ENCODE assay signal across 16 mouse cellular contexts in the genomic region with DNA sequence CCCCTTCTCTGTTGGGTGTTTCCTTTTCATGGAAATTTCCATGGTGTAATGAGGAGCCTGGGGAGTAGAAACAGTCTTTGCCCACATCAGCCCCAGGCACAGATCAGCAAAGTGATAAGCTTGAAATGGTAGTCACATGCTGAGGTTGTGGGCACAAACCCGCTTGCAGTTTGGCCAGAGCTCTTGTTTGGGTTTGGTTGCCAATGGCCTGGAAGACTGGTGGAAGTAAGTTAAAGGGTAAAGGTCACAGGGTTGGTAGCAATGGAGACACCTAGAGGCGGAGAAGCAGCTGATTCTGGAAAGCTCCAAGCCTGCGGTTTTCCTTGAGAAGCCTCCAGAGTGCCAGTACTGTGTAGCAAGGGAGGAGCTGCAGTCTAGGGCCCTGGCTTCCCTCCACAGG. TPM values are rescaled to one million over a fixed set of nuclear protein-coding genes. Genes with fewer than 3 reads are reported as not detected.
A peak's percentile ranks its signal among the peaks of the same experiment; 100 is the strongest.
DNase-seq lines count a peak whose midpoint lies in the region; ATAC-seq lines count a peak whose summit lies in the region.
"Had no signal": no experiment of that assay in that cellular context is flagged by ENCODE, and none has a peak within 500 bp of the region (broad histone marks: within the 10 kb centered on the region; RNA-seq: fewer than 3 reads in every experiment).

No protein-coding gene starts in this region.

- H3K4me1 ChIP-seq in kidney, embryonic 15.5 days, result peaks cover 23% of the 10 kb centered on the region
- H3K4me1 ChIP-seq in brown adipose tissue, adult 24 weeks (ENCODE audit: control insufficient read depth, insufficient read depth, insufficient read length, low read length), result peaks cover 26% of the 10 kb centered on the region
- H3K4me1 ChIP-seq in heart, embryonic 11.5 days (ENCODE audit: control insufficient read depth, insufficient read depth, low read length), result peaks cover 9% of the 10 kb centered on the region; the same call in 1 of the 2 replicates

- no peak overlapping the region for H3K27ac ChIP-seq in kidney, embryonic 15.5 days
- peak overlapping the region; percentile 49; the same call in 1 of the 2 replicates for H3K27ac ChIP-seq in brown adipose tissue, adult 24 weeks (replicated peaks; ENCODE audit: low read depth, low read length)
- no peak overlapping the region for H3K27ac ChIP-seq in heart, embryonic 11.5 days (ENCODE audit: low read depth, low read length)
- H3K27ac ChIP-seq: forebrain, embryonic 12.5 days; hindbrain, embryonic 13.5 days; neural tube, embryonic 12.5 days had no signal

- no peaks in the 10 kb centered on the region for H3K27me3 ChIP-seq in kidney, embryonic 15.5 days
- no peaks in the 10 kb centered on the region for H3K27me3 ChIP-seq in heart, embryonic 11.5 days (ENCODE audit: control insufficient read depth, insufficient read depth, low read length)
- H3K27me3 ChIP-seq: forebrain, embryonic 12.5 days; hindbrain, embryonic 13.5 days; neural tube, embryonic 12.5 days had no signal

- no peak overlapping the region for H3K9ac ChIP-seq in kidney, embryonic 15.5 days
- no peak overlapping the region for H3K9ac ChIP-seq in heart, embryonic 11.5 days (ENCODE audit: low read depth, low read length)
- H3K9ac ChIP-seq: forebrain, embryonic 12.5 days; hindbrain, embryonic 13.5 days; neural tube, embryonic 12.5 days had no signal

- no peak overlapping the region for H3K4me3 ChIP-seq in kidney, embryonic 15.5 days (replicated peaks)
- H3K4me3 ChIP-seq in brown adipose tissue, adult 24 weeks (ENCODE audit: insufficient read depth, low read depth, low read length), result no peak overlapping the region
- no peak overlapping the region for H3K4me3 ChIP-seq in heart, embryonic 11.5 days (ENCODE audit: low read depth, low read length)
- H3K4me3 ChIP-seq: forebrain, embryonic 12.5 days; hindbrain, embryonic 13.5 days; neural tube, embryonic 12.5 days had no signal

- H3K4me2 ChIP-seq in kidney, embryonic 15.5 days, result no peak overlapping the region
- H3K4me2 ChIP-seq in heart, embryonic 11.5 days, result no peak overlapping the region
- H3K4me2 ChIP-seq: forebrain, embryonic 12.5 days; hindbrain, embryonic 13.5 days; neural tube, embryonic 12.5 days had no signal

- 76% methylated on average over 3 of the region's 3 CpGs for WGBS in kidney, embryonic 15.5 days
- WGBS in heart, embryonic 11.5 days (ENCODE audit: insufficient replicate concordance), result 78% methylated on average over 3 of the region's 3 CpGs

- peaks cover 8% of the 10 kb centered on the region; the same call in 1 of the 2 replicates for H3K36me3 ChIP-seq in kidney, embryonic 15.5 days
- no peaks in the 10 kb centered on the region for H3K36me3 ChIP-seq in heart, embryonic 11.5 days (ENCODE audit: control insufficient read depth, insufficient read depth, low read length)

- DNase-seq in kidney, adult 11 months, result peak; percentile 81
- DNase-seq in ovary, adult 18-20 months (ENCODE audit: low spot score), result peak; percentile 34
- no peak for DNase-seq in ovary, postnatal 36 days (ENCODE audit: low spot score)
- no peak for DNase-seq in urinary bladder, adult 2 months (ENCODE audit: low spot score)
- DNase-seq: cerebellum, adult 9-11 months; liver; lung, postnatal 4 days; thymus, postnatal 25 days had no signal

- no peak for ATAC-seq in kidney, embryonic 15.5 days (replicated peaks; ENCODE audit: low FRiP score)
- ATAC-seq in heart, embryonic 11.5 days (replicated peaks; ENCODE audit: insufficient number of reproducible peaks, low FRiP score, low TSS enrichment), result no peak
- ATAC-seq: midbrain, embryonic 16.5 days had no signal

- no peaks in the 10 kb centered on the region for H3K9me3 ChIP-seq in kidney, embryonic 15.5 days (replicated peaks)
- H3K9me3 ChIP-seq in heart, embryonic 11.5 days (replicated peaks; ENCODE audit: control insufficient read depth, low read length), result no peaks in the 10 kb centered on the region
- H3K9me3 ChIP-seq: forebrain, embryonic 12.5 days; hindbrain, embryonic 13.5 days; neural tube, embryonic 12.5 days had no signal

RNA-seq across cellular contexts. Expression of a gene that starts 47.5 kb away (rescaled TPM):
- 9.5 and 10.5 TPM in 2 replicates for polyA plus RNA-seq in kidney, embryonic 15.5 days (2015; fragmentation: Nextera tagmentation; extraction: Ambion mirVana)
- 9.0 and 12.6 TPM in 2 replicates for polyA plus RNA-seq in brown adipose tissue, adult 24 weeks (2012; ENCODE audit: insufficient read depth, insufficient read length, missing spikeins)
- 2.0 and 2.2 TPM in 2 replicates for polyA plus RNA-seq in urinary bladder, adult 2 months (2012; rRNA removed)
- polyA plus RNA-seq in heart, embryonic 11.5 days (2014; fragmentation: Nextera tagmentation; extraction: Ambion mirVana), result 5.7 and 6.7 TPM in 2 replicates

RNA-seq across cellular contexts. Expression of a gene that starts 47.5 kb away (rescaled TPM):
- 0.29 TPM in 1 of 2 replicates, not detected in the other for polyA plus RNA-seq in kidney, embryonic 15.5 days (2015; fragmentation: Nextera tagmentation; extraction: Ambion mirVana)
- not detected in 2 replicates for polyA plus RNA-seq in brown adipose tissue, adult 24 weeks (2012; ENCODE audit: insufficient read depth, insufficient read length, missing spikeins)
- polyA plus RNA-seq in urinary bladder, adult 2 months (2012; rRNA removed), result 0.07 TPM in 1 of 2 replicates, not detected in the other
- polyA plus RNA-seq in heart, embryonic 11.5 days (2014; fragmentation: Nextera tagmentation; extraction: Ambion mirVana), result 0.20 TPM in 1 of 2 replicates, not detected in the other
- polyA plus RNA-seq: heart, embryonic 14.5 days had no signal

RNA-seq across cellular contexts. Expression of a gene that starts 47.6 kb away (rescaled TPM):
- 151 and 166 TPM in 2 replicates for polyA plus RNA-seq in kidney, embryonic 15.5 days (2015; fragmentation: Nextera tagmentation; extraction: Ambion mirVana)
- polyA plus RNA-seq in brown adipose tissue, adult 24 weeks (2012; ENCODE audit: insufficient read depth, insufficient read length, missing spikeins), result 108 and 144 TPM in 2 replicates
- 63.4 and 64.4 TPM in 2 replicates for polyA plus RNA-seq in urinary bladder, adult 2 months (2012; rRNA removed)
- polyA plus RNA-seq in heart, embryonic 11.5 days (2014; fragmentation: Nextera tagmentation; extraction: Ambion mirVana), result 121 and 136 TPM in 2 replicates

Comparison
In these comparisons a context has a peak if more than half of its experiments do, and no peak if none do; other contexts are left out.
1. DNase-seq: peak in kidney, adult 11 months (single experiment) and ovary, adult 18-20 months (single experiment); none in ovary, postnatal 36 days (single experiment) and urinary bladder, adult 2 months (single experiment).